Mouse (Mus musculus): ENCODE results near the gene Myo18b. TPM values are rescaled to one million over a fixed set of nuclear protein-coding genes. Genes with fewer than 3 reads are reported as not detected.

The Myo18b gene
- total RNA-seq, 2 experiments from 2014 or later = 194 to 208 TPM

GRCm38 (mm10) chr5:112796086-112796485 is 100.1 kb downstream of the Myo18b start:
- no peak for DNase-seq

DNA sequence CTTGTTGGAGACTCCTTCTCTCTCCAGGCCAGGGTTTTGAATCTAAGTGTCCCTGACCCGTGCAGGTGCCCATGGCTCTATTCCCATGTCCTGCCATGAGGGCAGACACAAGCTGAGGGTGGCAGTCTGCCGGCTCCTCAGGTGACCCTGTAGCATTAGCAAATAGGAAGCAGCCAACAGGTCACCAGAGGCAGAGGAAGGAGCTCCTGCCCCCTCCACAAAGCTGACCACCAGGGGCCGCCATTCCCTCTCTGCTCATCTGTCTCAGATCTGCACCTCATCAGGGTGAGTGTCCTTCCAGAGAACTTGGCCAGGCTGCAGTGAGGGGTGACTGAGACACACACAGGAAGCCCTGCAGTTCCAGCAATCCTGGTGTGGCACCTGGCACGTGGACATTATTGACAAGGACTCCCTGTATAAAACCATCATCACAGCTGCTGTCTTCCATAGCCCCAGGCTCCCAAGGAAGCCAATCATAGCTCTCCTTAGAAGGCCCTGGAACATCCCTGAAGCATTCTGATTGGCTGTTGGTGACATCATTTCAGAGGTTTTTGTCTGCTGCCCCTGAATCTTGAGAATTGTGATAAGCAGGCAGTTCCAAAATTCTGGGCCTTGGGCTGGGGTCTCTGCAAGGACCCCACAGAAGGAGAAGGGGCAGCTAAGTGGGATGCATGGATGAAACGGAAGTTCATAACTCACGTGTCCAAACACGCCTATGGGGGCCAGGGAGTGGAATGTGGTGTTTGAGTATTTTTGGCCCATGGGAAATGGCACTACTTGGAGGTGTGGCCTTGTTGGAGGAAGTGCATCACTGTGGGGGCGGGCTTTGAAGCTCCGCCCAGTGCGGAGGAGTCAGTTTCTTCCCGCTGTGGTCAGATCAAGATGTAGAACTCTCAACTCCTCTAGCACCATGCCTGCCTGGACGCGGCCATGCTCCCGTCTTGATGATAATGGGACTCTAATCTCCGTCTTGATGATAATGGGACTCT is 104.1 kb downstream of the Myo18b start:
- peak; percentile 24 for DNase-seq

DNA sequence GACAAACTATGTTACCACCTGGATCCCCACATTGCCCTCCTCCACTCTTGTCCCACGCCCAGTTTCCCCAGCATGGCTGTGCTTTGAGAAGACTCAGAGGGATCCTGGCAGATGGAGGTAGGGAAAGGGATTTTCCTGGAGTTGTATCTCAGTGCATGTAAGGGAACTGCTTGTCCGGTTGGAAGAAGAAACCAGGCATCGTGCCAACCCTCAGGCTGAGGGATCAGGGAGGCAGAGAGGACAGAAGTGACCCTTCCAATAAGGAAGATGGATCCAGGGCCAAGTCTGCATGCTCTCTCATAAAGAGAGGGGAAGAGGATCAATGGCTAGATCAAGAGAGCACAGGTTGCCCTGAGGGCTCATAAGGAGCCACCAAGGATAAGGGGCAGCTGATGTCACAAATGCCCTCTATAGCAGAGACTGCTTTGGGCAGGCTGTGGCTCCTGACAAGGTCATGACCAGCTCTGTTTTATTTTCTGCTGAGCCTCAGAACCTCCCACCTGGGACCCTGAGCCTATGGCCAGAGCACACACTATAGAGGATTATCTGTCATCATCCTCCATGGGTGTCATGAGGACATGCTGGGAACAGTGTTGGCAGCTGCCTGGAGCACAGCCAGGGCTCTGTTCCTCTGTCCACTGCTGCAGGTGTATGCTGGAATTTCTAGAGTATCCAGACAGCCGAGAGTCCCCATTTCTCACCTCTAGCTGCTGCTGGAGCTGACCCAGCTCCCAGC is 105.6 kb downstream of the Myo18b start:
- peak; percentile 38 for DNase-seq

DNA sequence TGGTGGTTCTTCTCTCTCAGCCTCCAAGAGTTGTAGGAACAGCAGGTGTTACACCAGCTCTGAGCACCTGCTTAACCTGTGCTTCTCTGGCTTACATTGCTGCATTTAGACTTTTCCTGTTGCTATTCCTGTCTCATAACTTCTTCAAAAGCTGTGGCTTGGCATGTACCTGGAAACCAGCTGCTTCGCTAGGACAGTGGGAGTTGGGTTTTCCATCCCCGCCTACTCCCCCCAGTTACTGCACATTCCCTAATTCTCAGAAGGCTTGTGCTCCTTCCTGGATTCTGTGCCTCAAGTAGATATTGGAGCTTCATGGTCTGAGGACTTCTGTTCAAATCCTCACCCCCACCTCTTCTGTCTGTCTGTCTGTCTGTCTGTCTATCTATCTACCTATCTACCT is 107.7 kb downstream of the Myo18b start:
- no peak for DNase-seq

DNA sequence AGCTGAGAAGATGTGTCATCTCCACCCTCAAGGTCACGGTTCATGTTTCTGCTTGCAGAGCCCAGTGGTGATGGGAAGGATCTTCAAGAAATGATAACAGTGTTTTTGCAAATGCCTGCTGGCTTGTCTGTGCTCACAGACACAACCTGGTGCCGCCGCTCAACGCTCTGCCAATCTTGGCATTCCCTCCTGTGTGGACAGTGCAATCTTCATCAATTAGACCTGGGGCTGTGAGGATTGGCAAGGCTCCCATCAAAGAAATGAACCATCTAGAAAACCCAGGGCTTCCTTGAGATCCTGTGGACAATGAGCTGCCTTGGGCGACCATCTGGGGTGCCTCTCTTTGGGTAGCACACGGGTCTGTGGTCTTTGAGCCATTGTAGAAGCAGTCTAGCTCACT is 109.4 kb downstream of the Myo18b start:
- no peak for DNase-seq

- no peak for DNase-seq
Measured at GRCm38 (mm10) chr5:112786031-112786430, 110.1 kb downstream of the Myo18b start.

GRCm38 (mm10) chr5:112781719-112782118 is 114.4 kb downstream of the Myo18b start:
- DNase-seq = no peak

GRCm38 (mm10) chr5:112781231-112781630 is 114.9 kb downstream of the Myo18b start:
- no peak for DNase-seq

- peak; percentile 41 for DNase-seq
Measured at GRCm38 (mm10) chr5:112780383-112780782, 115.8 kb downstream of the Myo18b start.

DNA sequence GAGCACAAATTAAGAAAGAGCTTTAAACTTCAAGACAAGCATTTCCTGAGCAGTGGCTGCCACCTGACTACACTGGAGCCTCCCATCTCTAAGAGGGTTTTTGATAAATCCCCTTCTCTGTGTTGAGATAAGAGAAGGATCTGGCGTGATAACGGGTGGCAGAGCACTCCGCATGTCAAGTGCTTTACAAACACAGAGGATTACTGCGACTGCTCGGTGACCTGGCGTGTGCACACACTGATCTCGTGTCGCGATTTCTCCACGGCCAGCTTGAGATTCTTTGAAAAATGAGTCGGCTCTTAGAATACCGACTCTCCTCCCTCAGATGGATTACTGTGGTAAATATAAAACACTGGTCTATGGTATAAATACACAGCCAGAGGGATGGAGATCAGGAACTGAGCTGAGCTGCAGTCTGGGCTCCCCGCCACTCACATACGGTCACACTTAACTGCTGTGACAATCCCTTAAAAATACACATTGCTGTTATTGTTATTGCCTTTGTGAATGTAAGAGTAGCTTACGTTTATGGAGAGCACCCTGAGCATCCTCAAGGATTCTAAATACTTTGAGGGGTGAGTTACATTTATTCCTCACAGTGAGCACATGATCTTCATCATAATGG is 119.3 kb downstream of the Myo18b start:
- no peak for DNase-seq

- DNase-seq = no peak
Measured at GRCm38 (mm10) chr5:112773429-112773828, 122.7 kb downstream of the Myo18b start.

DNA sequence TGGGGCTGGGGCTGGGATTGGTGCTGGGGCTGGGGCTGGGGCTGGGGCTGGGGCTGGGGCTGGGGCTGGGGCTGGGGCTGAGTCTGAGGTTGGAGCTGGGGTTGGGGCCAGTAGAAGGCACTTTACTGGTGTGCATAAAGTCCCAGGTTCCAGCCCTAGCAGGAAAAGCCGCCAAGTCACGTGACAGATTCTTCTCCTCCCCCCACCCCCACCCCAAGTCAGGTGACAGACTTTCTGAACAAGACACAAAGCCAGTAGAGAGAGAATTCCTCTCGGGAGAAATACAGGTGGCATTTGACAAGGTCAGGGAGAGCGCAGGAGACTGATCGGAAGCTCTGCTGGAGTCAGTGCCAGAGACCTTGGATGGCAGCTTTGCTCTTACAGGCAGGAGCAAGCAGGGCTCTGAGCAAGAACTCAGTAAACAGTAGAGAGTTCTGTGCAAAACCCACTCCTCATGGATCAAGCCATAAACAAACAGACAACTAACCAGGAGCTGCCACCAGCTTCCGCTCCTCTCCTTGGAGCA is 124.7 kb downstream of the Myo18b start:
- DNase-seq = peak; percentile 25

DNA sequence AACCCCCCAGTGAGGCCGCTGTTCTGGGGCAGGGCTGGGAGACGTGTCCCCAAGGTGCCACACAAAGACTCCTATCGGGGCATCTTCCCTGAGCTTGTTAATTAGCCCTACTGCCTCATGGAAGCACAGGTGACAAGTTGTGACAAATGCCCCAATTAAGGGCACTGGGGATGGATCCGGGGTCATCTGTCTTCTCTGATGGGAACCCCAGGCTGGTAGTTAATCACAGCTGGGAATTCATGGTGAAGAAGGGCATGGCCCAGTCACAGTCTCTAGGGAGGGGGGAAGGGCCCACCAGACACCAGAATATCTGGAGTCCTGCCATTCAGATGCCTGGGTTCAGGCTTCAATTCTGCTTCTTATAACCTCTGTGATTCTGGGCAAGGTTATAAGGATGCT is 126.4 kb downstream of the Myo18b start:
- no peak for DNase-seq

DNA sequence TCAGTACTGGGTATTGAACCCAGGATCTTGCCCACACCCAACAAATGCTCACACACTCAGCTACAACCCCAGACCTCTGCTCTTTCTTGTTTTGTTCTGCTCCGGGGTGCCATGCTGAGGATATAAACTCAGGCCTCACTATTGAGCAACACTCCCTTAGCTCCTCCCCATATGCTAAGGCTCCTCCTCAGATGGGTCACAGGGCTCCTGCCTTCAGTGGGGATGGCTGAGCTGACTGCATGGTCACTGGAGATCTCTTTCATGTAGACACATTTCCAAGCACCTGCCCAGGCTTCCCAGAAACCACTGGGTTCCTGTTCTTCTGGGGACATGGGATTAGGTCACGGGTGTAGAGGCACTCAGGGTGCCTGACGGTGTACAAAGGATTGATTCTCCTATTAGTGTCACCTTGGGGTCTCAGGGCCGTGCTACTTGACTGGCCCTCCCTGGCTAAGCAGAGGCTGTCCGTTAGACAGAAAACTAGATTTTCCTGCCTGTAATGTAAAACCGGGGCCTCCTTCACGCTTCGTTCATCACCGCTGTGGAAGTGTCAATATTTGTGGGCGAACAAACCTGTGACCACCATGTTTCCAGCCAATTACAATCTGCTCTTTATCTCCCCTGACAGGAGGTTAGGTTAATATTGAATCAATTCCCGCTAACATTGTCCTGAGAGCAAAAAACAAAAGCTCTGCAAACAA is 127.0 kb downstream of the Myo18b start:
- no peak for DNase-seq

DNA sequence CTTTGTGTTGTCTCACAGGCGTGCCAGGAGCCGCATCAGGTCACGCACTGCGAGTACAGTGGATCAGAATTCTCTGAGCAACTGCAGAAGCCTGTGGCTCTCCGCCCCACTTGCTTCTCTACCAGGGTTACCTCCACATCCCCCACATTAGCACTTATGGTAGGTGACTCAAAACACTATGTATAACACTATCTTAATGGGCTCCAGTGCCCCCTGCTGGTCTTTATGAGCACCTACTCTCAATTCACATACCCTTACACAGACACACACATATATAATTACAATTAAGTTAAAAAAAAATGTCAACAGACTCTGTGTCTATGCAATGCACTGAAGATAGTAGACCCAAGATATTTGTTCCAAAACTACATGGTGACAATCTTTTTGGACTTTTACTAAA is 127.6 kb downstream of the Myo18b start:
- DNase-seq = no peak

DNA sequence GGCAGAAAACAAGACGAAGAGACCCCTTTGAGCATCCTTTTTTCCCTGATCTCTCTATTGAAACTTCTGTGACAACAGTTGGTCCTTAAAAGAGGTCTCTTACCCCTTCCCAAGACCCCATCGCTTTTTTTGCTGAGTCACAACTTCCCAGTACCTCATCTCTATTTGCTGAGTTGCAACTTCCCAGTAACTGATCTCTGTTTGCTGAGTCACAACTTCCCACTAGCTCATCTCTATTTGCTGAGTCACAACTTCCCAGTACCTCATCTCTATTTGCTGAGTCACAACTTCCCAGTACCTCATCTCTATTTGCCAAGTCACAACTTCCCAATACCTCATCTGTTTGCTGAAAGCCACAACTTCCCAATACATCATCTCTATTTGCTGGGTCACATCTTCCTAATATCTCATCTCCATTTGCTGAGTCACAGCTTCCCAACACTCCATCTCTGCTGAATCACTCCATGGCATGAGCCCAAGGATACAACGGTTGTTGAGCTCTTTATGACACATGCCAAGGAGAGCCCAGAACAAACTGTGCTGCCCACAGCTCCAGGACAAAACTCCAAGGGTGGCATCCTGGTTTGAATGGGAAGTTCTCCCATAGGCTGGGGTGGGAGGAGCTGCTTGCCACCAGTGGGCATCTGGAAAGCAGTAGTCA is 134.6 kb downstream of the Myo18b start:
- no peak for DNase-seq

- no peak for DNase-seq
Measured at GRCm38 (mm10) chr5:112755581-112755980, 140.6 kb downstream of the Myo18b start.

GRCm38 (mm10) chr5:112749634-112750033 is 146.5 kb downstream of the Myo18b start:
- DNase-seq = no peak

GRCm38 (mm10) chr5:112748001-112748719 is 148.0 kb downstream of the Myo18b start:
- no peak for DNase-seq

DNA sequence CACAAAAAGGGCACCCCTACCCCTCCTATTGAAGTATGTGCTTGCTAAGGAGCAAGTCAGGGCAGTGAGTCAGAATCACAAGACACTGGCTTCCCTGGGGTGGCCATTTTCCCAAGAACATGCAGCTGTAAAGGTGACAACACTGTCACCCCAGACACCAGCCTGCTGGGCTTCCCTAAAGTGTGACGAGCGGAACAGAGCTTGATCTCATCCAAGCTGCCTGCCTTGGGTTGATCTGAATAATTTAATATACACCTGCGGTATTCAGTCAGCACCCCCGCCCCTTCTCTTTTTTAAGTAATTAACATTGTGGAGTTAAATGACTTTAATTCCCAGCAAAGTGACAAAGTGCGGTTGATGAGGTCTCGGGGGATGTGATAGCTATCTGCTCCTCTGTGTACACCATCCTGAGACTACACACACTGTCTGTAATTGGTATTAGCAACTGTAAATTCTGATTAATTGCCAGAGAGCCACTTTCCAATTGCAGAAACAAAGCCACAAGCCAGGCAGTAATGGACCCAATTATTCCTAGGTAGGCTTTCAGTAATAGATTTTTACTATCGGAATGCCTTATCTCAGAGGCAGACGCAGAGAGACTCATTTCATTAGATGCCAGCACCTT is 148.7 kb downstream of the Myo18b start:
- DNase-seq = no peak
